Mouse (Mus musculus) intestine, embryonic 14.5 days (tissue): ENCODE measurements around the gene Cyp2s1. TPM values are rescaled to one million over a fixed set of nuclear protein-coding genes. Genes with fewer than 3 reads are reported as not detected.
A peak's percentile ranks its signal among the peaks of the same experiment; 100 is the strongest.

ENCODE experiments used
- ATAC-seq: fragments of 200-750 bp; cut with Nextera tagmentation; replicated peaks from 2 replicates; pipeline ENCODE4 v1.8.0; 2017; ENCODE audit warnings: low read depth, moderate number of reproducible peaks, moderate TSS enrichment, moderate library complexity; ENCODE audit not compliant: low FRiP score, low TSS enrichment
- DNase-seq: peaks from one replicate; pipeline ENCODE4 v3.0.0-alpha.2; 2018; ENCODE audit warnings: low spot score
- H3K27ac ChIP-seq: fragments of 300-500 bp; sonication (generic); 2 replicates; pipeline ENCODE4 v1.5.1; 2014; ENCODE audit warnings: low read depth, mild to moderate bottlenecking, control low read depth
- H3K27me3 ChIP-seq: fragments of 300-500 bp; sonication (generic); replicated peaks from 2 replicates; pipeline ENCODE4 v1.6.1; 2014; ENCODE audit warnings: low read length, control low read depth; ENCODE audit not compliant: control insufficient read depth, insufficient read depth
- H3K36me3 ChIP-seq: fragments of 300-500 bp; sonication (generic); 2 replicates; pipeline ENCODE4 v1.6.1; 2014; ENCODE audit warnings: low read length, control low read depth; ENCODE audit not compliant: control insufficient read depth, insufficient read depth
- H3K4me1 ChIP-seq: fragments of 300-500 bp; sonication (generic); replicated peaks from 2 replicates; pipeline ENCODE4 v1.6.1; 2014; ENCODE audit warnings: low read length, control low read depth, mixed read lengths; ENCODE audit not compliant: control insufficient read depth, insufficient read depth
- H3K4me2 ChIP-seq: fragments of 300-500 bp; sonication (generic); 2 replicates; pipeline ENCODE4 v1.6.1; 2014; ENCODE audit warnings: low read length
- H3K4me3 ChIP-seq: fragments of 300-500 bp; sonication (generic); 2 replicates; pipeline ENCODE4 v1.5.1; 2014; ENCODE audit warnings: low read depth, low read length, control low read depth, mixed read lengths
- H3K9ac ChIP-seq: fragments of 300-500 bp; sonication (generic); 2 replicates; pipeline ENCODE4 v1.6.1; 2014; ENCODE audit warnings: mild to moderate bottlenecking, low read length
- H3K9me3 ChIP-seq: fragments of 300-500 bp; sonication (generic); 2 replicates; pipeline ENCODE4 v1.6.1; 2016; ENCODE audit warnings: low read length, control low read depth; ENCODE audit not compliant: control insufficient read depth
- WGBS: fragments of 180-500 bp; shearing (Covaris S2); extraction: QIAGEN DNeasy Blood & Tissue Kit; methylation state at CpG from one replicate; pipeline ENCODE4 v1.1.7; 2014; 5-methylcytosine and 5-hydroxymethylcytosine counted together
- polyA plus RNA-seq: library from polyadenylated mRNA; unstranded; fragments of >200 nt; fragmentation: Nextera tagmentation; extraction: Ambion mirVana; gene quantifications from 2 replicates; pipeline ENCODE4 v1.2.1, GENCODE M21; 2014

The Cyp2s1 gene
- polyA plus RNA-seq = 30.6 and 34.6 TPM in 2 replicates

GRCm38 (mm10) chr7:25816241-25816919, at the start of gene Cyp2s1:
Gene Cyp2s1, minus strand, starts transcription at chr7:25816913.
- Histone ChIP-seq H3K27ac (peak within 1 kb of the TSS; percentile 62; the same call in 1 of the 2 replicates), H3K4me2 (peak within 1 kb of the TSS; percentile 84), H3K4me3 (peak within 1 kb of the TSS; percentile 46), H3K9me3 (no peaks in the 10 kb centered on the region), H3K27me3 (peaks cover 5% of the 10 kb centered on the region; the same call in 1 of the 2 replicates), H3K4me1 (peaks cover 4% of the 10 kb centered on the region; the same call in 1 of the 2 replicates), H3K9ac (peak within 1 kb of the TSS; percentile 55), H3K36me3 (no peaks in the 10 kb centered on the region)
- 2% methylated on average over 40 of the region's 40 CpGs for WGBS
- peak; percentile 75 for DNase-seq
- ATAC-seq = peak; percentile 90

- Histone ChIP-seq H3K9me3 (no peaks in the 10 kb centered on the region), H3K4me3 (no peak overlapping the region), H3K36me3 (no peaks in the 10 kb centered on the region), H3K27ac (no peak overlapping the region), H3K4me1 (no peaks in the 10 kb centered on the region), H3K4me2 (no peak overlapping the region), H3K27me3 (no peaks in the 10 kb centered on the region), H3K9ac (no peak overlapping the region)
- no peak for DNase-seq
- ATAC-seq = no peak
- WGBS = 51% methylated on average over 5 of the region's 5 CpGs
Measured at GRCm38 (mm10) chr7:25864861-25865260, 48.1 kb upstream of the Cyp2s1 start.

GRCm38 (mm10) chr7:25863756-25864155, 47.0 kb upstream of the Cyp2s1 start:
- H3K27ac ChIP-seq = no peak overlapping the region
- H3K36me3 ChIP-seq = no peaks in the 10 kb centered on the region
- H3K4me3 ChIP-seq = no peak overlapping the region
- ATAC-seq (no peak), DNase-seq (no peak)
- no peak overlapping the region for H3K9ac ChIP-seq
- 79% methylated on average over 3 of the region's 3 CpGs for WGBS
- no peaks in the 10 kb centered on the region for H3K4me1 ChIP-seq
- no peak overlapping the region for H3K4me2 ChIP-seq
- H3K9me3 ChIP-seq = no peaks in the 10 kb centered on the region
- no peaks in the 10 kb centered on the region for H3K27me3 ChIP-seq

- no peak overlapping the region for H3K27ac ChIP-seq
- no peaks in the 10 kb centered on the region for H3K36me3 ChIP-seq
- no peak overlapping the region for H3K4me2 ChIP-seq
- no peak overlapping the region for H3K4me3 ChIP-seq
- 19% methylated on average over 2 of the region's 2 CpGs for WGBS
- no peak for DNase-seq
- no peak for ATAC-seq
- H3K9ac ChIP-seq = no peak overlapping the region
- no peaks in the 10 kb centered on the region for H3K4me1 ChIP-seq
- H3K27me3 ChIP-seq = no peaks in the 10 kb centered on the region
- no peaks in the 10 kb centered on the region for H3K9me3 ChIP-seq
Measured at GRCm38 (mm10) chr7:25862365-25862764, 45.7 kb upstream of the Cyp2s1 start.

GRCm38 (mm10) chr7:25859962-25860870, 43.5 kb upstream of the Cyp2s1 start:
- 22% methylated on average over 9 of the region's 9 CpGs for WGBS
- Histone ChIP-seq H3K9me3 (no peaks in the 10 kb centered on the region), H3K4me3 (peak overlapping the region; percentile 18; the same call in 1 of the 2 replicates), H3K4me2 (peak overlapping the region; percentile 44), H3K4me1 (no peaks in the 10 kb centered on the region), H3K9ac (no peak overlapping the region), H3K27ac (no peak overlapping the region), H3K27me3 (no peaks in the 10 kb centered on the region), H3K36me3 (no peaks in the 10 kb centered on the region)
- ATAC-seq = no peak
- peak; percentile 58 for DNase-seq

- Histone ChIP-seq H3K27ac (no peak overlapping the region), H3K9ac (no peak overlapping the region), H3K27me3 (no peaks in the 10 kb centered on the region), H3K36me3 (no peaks in the 10 kb centered on the region), H3K9me3 (no peaks in the 10 kb centered on the region), H3K4me1 (no peaks in the 10 kb centered on the region), H3K4me3 (no peak overlapping the region), H3K4me2 (no peak overlapping the region)
- peak; percentile 76 for DNase-seq
- 38% methylated on average over 8 of the region's 8 CpGs for WGBS
- ATAC-seq = 0 out of 2 replicates have a peak, but pooled peaks have one; percentile 50
Measured at GRCm38 (mm10) chr7:25855082-25855481, 38.4 kb upstream of the Cyp2s1 start.

- DNase-seq (no peak), ATAC-seq (peak; percentile 65)
- Histone ChIP-seq H3K4me2 (peak overlapping the region; percentile 71), H3K4me3 (peak overlapping the region; percentile 44), H3K9me3 (no peaks in the 10 kb centered on the region), H3K27me3 (no peaks in the 10 kb centered on the region), H3K9ac (peak overlapping the region; percentile 58), H3K27ac (no peak overlapping the region), H3K36me3 (no peaks in the 10 kb centered on the region), H3K4me1 (no peaks in the 10 kb centered on the region)
- WGBS = 29% methylated on average over 11 of the region's 11 CpGs
Measured at GRCm38 (mm10) chr7:25848444-25848812, 31.7 kb upstream of the Cyp2s1 start.

- H3K9ac ChIP-seq = peak overlapping the region; percentile 58
- no peaks in the 10 kb centered on the region for H3K4me1 ChIP-seq
- no peaks in the 10 kb centered on the region for H3K27me3 ChIP-seq
- WGBS = 11% methylated on average over 13 of the region's 13 CpGs
- ATAC-seq (peak; percentile 73), DNase-seq (peak; percentile 98)
- H3K4me3 ChIP-seq = peak overlapping the region; percentile 44
- no peaks in the 10 kb centered on the region for H3K9me3 ChIP-seq
- H3K36me3 ChIP-seq = no peaks in the 10 kb centered on the region
- H3K4me2 ChIP-seq = peak overlapping the region; percentile 71
- H3K27ac ChIP-seq = no peak overlapping the region
Measured at GRCm38 (mm10) chr7:25847722-25848443, 31.2 kb upstream of the Cyp2s1 start.
